Mouse (Mus musculus): ENCODE measurements at regions not wholly inside any gene's neighbourhood (a gene's known extent, or its start where the extent isn't known, plus 50 kb on each side); places are given as distances from the start of the nearest gene placed in this dataset.

- no peaks in the 10 kb centered on the region for H3K36me3 ChIP-seq (ENCODE audit: control insufficient read depth, insufficient read depth, low read length)
- H3K4me1 ChIP-seq (ENCODE audit: control insufficient read depth, insufficient read depth, low read length) = no peaks in the 10 kb centered on the region; the same call in 1 of the 2 replicates
- no peak overlapping the region for H3K9ac ChIP-seq (ENCODE audit: low read depth, low read length)
- H3K27ac ChIP-seq = no peak overlapping the region; the same call in 1 of the 2 replicates
- TF ChIP-seq POLR2A (IDR thresholded peaks at IDR 0.05; ENCODE audit: insufficient read depth, low read depth, low read length) (no peak), EP300 (IDR thresholded peaks at IDR 0.05; ENCODE audit: insufficient read depth, low read depth, low read length) (no peak), CTCF (IDR thresholded peaks at IDR 0.05) (no peak)
- H3K79me2 ChIP-seq (replicated peaks; ENCODE audit: control insufficient read depth, insufficient read depth, low read length) = no peaks in the 10 kb centered on the region
- DNase-seq = no peak
- H3K27me3 ChIP-seq (ENCODE audit: control insufficient read depth, insufficient read depth, low read length) = no peaks in the 10 kb centered on the region
- intact Hi-C loops (cut with DNase I) = no loop called here
- 48% methylated on average over 2 of the region's 2 CpGs for WGBS
- H3K4me3 ChIP-seq = no peak overlapping the region
Measured at GRCm38 (mm10) chr7:111395972-111396371, 313.1 kb upstream of the Eif4g2 start.

- TF ChIP-seq CTCF (IDR thresholded peaks at IDR 0.05) (no peak), EP300 (IDR thresholded peaks at IDR 0.05; ENCODE audit: insufficient read depth, low read depth, low read length) (no peak), POLR2A (IDR thresholded peaks at IDR 0.05; ENCODE audit: insufficient read depth, low read depth, low read length) (no peak)
- Histone ChIP-seq H3K27me3 (ENCODE audit: control insufficient read depth, insufficient read depth, low read length) (no peaks in the 10 kb centered on the region), H3K27ac (no peak overlapping the region), H3K4me3 (no peak overlapping the region), H3K79me2 (replicated peaks; ENCODE audit: control insufficient read depth, insufficient read depth, low read length) (no peaks in the 10 kb centered on the region), H3K4me1 (ENCODE audit: control insufficient read depth, insufficient read depth, low read length) (no peaks in the 10 kb centered on the region; the same call in 1 of the 2 replicates), H3K9ac (ENCODE audit: low read depth, low read length) (no peak overlapping the region), H3K36me3 (ENCODE audit: control insufficient read depth, insufficient read depth, low read length) (no peaks in the 10 kb centered on the region)
- intact Hi-C loops (cut with DNase I) = no loop called here
- WGBS = 93% methylated on average over 6 of the region's 6 CpGs
- DNase-seq = no peak
Measured at GRCm38 (mm10) chr7:111395111-111395510, 312.3 kb upstream of the Eif4g2 start.

- intact Hi-C loops (cut with DNase I) = no loop called here
- Histone ChIP-seq H3K9ac (ENCODE audit: low read depth, low read length) (no peak overlapping the region), H3K4me1 (ENCODE audit: control insufficient read depth, insufficient read depth, low read length) (no peaks in the 10 kb centered on the region; the same call in 1 of the 2 replicates), H3K79me2 (replicated peaks; ENCODE audit: control insufficient read depth, insufficient read depth, low read length) (no peaks in the 10 kb centered on the region), H3K36me3 (ENCODE audit: control insufficient read depth, insufficient read depth, low read length) (no peaks in the 10 kb centered on the region), H3K27me3 (ENCODE audit: control insufficient read depth, insufficient read depth, low read length) (no peaks in the 10 kb centered on the region), H3K4me3 (no peak overlapping the region), H3K27ac (no peak overlapping the region)
- DNase-seq = no peak
- TF ChIP-seq POLR2A (IDR thresholded peaks at IDR 0.05; ENCODE audit: insufficient read depth, low read depth, low read length) (no peak), CTCF (IDR thresholded peaks at IDR 0.05) (no peak), EP300 (IDR thresholded peaks at IDR 0.05; ENCODE audit: insufficient read depth, low read depth, low read length) (no peak)
Measured at GRCm38 (mm10) chr7:111393846-111394245, 311.0 kb upstream of the Eif4g2 start.

- no peak overlapping the region for H3K4me3 ChIP-seq
- no peaks in the 10 kb centered on the region for H3K27me3 ChIP-seq (ENCODE audit: control insufficient read depth, insufficient read depth, low read length)
- TF ChIP-seq POLR2A (IDR thresholded peaks at IDR 0.05; ENCODE audit: insufficient read depth, low read depth, low read length) = no peak
- no peak for TF ChIP-seq CTCF (IDR thresholded peaks at IDR 0.05)
- no peak for TF ChIP-seq EP300 (IDR thresholded peaks at IDR 0.05; ENCODE audit: insufficient read depth, low read depth, low read length)
- intact Hi-C loops (cut with DNase I) = no loop called here
- no peaks in the 10 kb centered on the region for H3K36me3 ChIP-seq (ENCODE audit: control insufficient read depth, insufficient read depth, low read length)
- H3K79me2 ChIP-seq (replicated peaks; ENCODE audit: control insufficient read depth, insufficient read depth, low read length) = no peaks in the 10 kb centered on the region
- H3K4me1 ChIP-seq (ENCODE audit: control insufficient read depth, insufficient read depth, low read length) = no peaks in the 10 kb centered on the region
- no peak overlapping the region for H3K9ac ChIP-seq (ENCODE audit: low read depth, low read length)
- no peak overlapping the region for H3K27ac ChIP-seq
- DNase-seq = no peak
Measured at GRCm38 (mm10) chr7:111389690-111390089, 306.9 kb upstream of the Eif4g2 start.

GRCm38 (mm10) chr7:111374534-111374933 is 291.7 kb upstream of the Eif4g2 start:
- Histone ChIP-seq H3K79me2 (replicated peaks; ENCODE audit: control insufficient read depth, insufficient read depth, low read length) (no peaks in the 10 kb centered on the region), H3K27me3 (ENCODE audit: control insufficient read depth, insufficient read depth, low read length) (no peaks in the 10 kb centered on the region), H3K9ac (ENCODE audit: low read depth, low read length) (no peak overlapping the region), H3K4me3 (no peak overlapping the region), H3K27ac (no peak overlapping the region), H3K36me3 (ENCODE audit: control insufficient read depth, insufficient read depth, low read length) (no peaks in the 10 kb centered on the region), H3K4me1 (ENCODE audit: control insufficient read depth, insufficient read depth, low read length) (peaks cover 6% of the 10 kb centered on the region; the same call in 1 of the 2 replicates)
- no peak for DNase-seq
- TF ChIP-seq CTCF (IDR thresholded peaks at IDR 0.05) (no peak), POLR2A (IDR thresholded peaks at IDR 0.05; ENCODE audit: insufficient read depth, low read depth, low read length) (no peak), EP300 (IDR thresholded peaks at IDR 0.05; ENCODE audit: insufficient read depth, low read depth, low read length) (no peak)
- WGBS = 86% methylated on average over 7 of the region's 7 CpGs
- intact Hi-C loops (cut with DNase I) = no loop called here

GRCm38 (mm10) chr7:111373380-111374173 is 290.7 kb upstream of the Eif4g2 start:
- H3K4me3 ChIP-seq = no peak overlapping the region
- no peak overlapping the region for H3K9ac ChIP-seq (ENCODE audit: low read depth, low read length)
- TF ChIP-seq CTCF (IDR thresholded peaks at IDR 0.05) = no peak
- no peak for TF ChIP-seq EP300 (IDR thresholded peaks at IDR 0.05; ENCODE audit: insufficient read depth, low read depth, low read length)
- no peak for TF ChIP-seq POLR2A (IDR thresholded peaks at IDR 0.05; ENCODE audit: insufficient read depth, low read depth, low read length)
- intact Hi-C loops (cut with DNase I) = no loop called here
- H3K79me2 ChIP-seq (replicated peaks; ENCODE audit: control insufficient read depth, insufficient read depth, low read length) = no peaks in the 10 kb centered on the region
- peaks cover 7% of the 10 kb centered on the region; the same call in 1 of the 2 replicates for H3K4me1 ChIP-seq (ENCODE audit: control insufficient read depth, insufficient read depth, low read length)
- 91% methylated on average over 10 of the region's 10 CpGs for WGBS
- H3K27me3 ChIP-seq (ENCODE audit: control insufficient read depth, insufficient read depth, low read length) = no peaks in the 10 kb centered on the region
- DNase-seq = no peak
- H3K36me3 ChIP-seq (ENCODE audit: control insufficient read depth, insufficient read depth, low read length) = no peaks in the 10 kb centered on the region
- H3K27ac ChIP-seq = no peak overlapping the region
